Mouse (Mus musculus): ENCODE results near the gene H2-Eb2. TPM values are rescaled to one million over a fixed set of nuclear protein-coding genes. Genes with fewer than 3 reads are reported as not detected.

Gene H2-Eb2
- total RNA-seq, 2 experiments from 2014 or later = not detected

GRCm38 (mm10) chr17:34345486-34345885 is 20.0 kb downstream of the H2-Eb2 start:
- intact Hi-C loops (cut with DNase I) = loop anchor here (10.0 kb wide), 1 partner anchor 91 kb away; the partner anchor contains the start of gene H2-Ab1
- Histone ChIP-seq H3K4me3 (no peak overlapping the region), H3K27ac (no peak overlapping the region)
- TF ChIP-seq CTCF (IDR thresholded peaks at IDR 0.05) = no peak
- DNase-seq = no peak

- no peak for TF ChIP-seq CTCF (IDR thresholded peaks at IDR 0.05)
- H3K27ac ChIP-seq = no peak overlapping the region
- intact Hi-C loops (cut with DNase I) = loop anchor here (10.0 kb wide), 1 partner anchor 91 kb away; the partner anchor contains the start of gene H2-Ab1
- H3K4me3 ChIP-seq = no peak overlapping the region
- DNase-seq = no peak
Observed at GRCm38 (mm10) chr17:34346041-34346440, 20.6 kb downstream of the H2-Eb2 start.

- peak; percentile 29 for DNase-seq
- Histone ChIP-seq H3K4me3 (no peak overlapping the region), H3K27ac (no peak overlapping the region)
- TF ChIP-seq CTCF (IDR thresholded peaks at IDR 0.05) = no peak
- intact Hi-C loops (cut with DNase I) = loop anchor here (10.0 kb wide), 1 partner anchor 93 kb away; the partner anchor contains the start of gene H2-Ab1
Observed at GRCm38 (mm10) chr17:34347606-34348308, 22.3 kb downstream of the H2-Eb2 start.

GRCm38 (mm10) chr17:34349429-34349828 is 24.0 kb downstream of the H2-Eb2 start:
- H3K27ac ChIP-seq = no peak overlapping the region
- TF ChIP-seq CTCF (IDR thresholded peaks at IDR 0.05) = peak; percentile 90
- intact Hi-C loops (cut with DNase I) = loop anchor here (10.0 kb wide), 1 partner anchor 95 kb away; the partner anchor contains the start of gene H2-Ab1
- H3K4me3 ChIP-seq = no peak overlapping the region
- peak; percentile 59 for DNase-seq

- intact Hi-C loops (cut with DNase I) = no loop called here
- H3K27ac ChIP-seq = peak within 1 kb of the TSS; percentile 35; the same call in 1 of the 2 replicates
Observed at GRCm38 (mm10) chr17:34354539-34354938, 29.1 kb downstream of the H2-Eb2 start, which contains the start of gene Btnl2. Gene Btnl2, plus strand, starts transcription at chr17:34354822.

GRCm38 (mm10) chr17:34354940-34355339 is 29.5 kb downstream of the H2-Eb2 start:
- TF ChIP-seq CTCF (IDR thresholded peaks at IDR 0.05) = no peak
- intact Hi-C loops (cut with DNase I) = no loop called here
- Histone ChIP-seq H3K4me3 (no peak overlapping the region), H3K27ac (peak overlapping the region; percentile 35; the same call in 1 of the 2 replicates)
- DNase-seq = no peak

More at GRCm38 (mm10) chr17:34354539-34354938, 29.1 kb downstream of the H2-Eb2 start, which contains the start of gene Btnl2:
- DNase-seq = no peak
- TF ChIP-seq CTCF (IDR thresholded peaks at IDR 0.05) = no peak
- H3K4me3 ChIP-seq = no peak within 1 kb of the TSS

GRCm38 (mm10) chr17:34362954-34363546 is 37.6 kb downstream of the H2-Eb2 start:
- TF ChIP-seq CTCF (IDR thresholded peaks at IDR 0.05) = no peak
- DNase-seq = no peak
- no peak overlapping the region for H3K27ac ChIP-seq
- intact Hi-C loops (cut with DNase I) = no loop called here
- H3K4me3 ChIP-seq = no peak overlapping the region

GRCm38 (mm10) chr17:34363676-34364310 is 38.3 kb downstream of the H2-Eb2 start:
- no peak overlapping the region for H3K27ac ChIP-seq
- intact Hi-C loops (cut with DNase I) = no loop called here
- H3K4me3 ChIP-seq = no peak overlapping the region
- DNase-seq = no peak
- TF ChIP-seq CTCF (IDR thresholded peaks at IDR 0.05) = no peak

GRCm38 (mm10) chr17:34365031-34365430 is 39.6 kb downstream of the H2-Eb2 start:
- no peak overlapping the region for H3K27ac ChIP-seq
- peak; percentile 24 for DNase-seq
- no peak for TF ChIP-seq CTCF (IDR thresholded peaks at IDR 0.05)
- H3K4me3 ChIP-seq = peak overlapping the region; percentile 33
- intact Hi-C loops (cut with DNase I) = no loop called here

- Histone ChIP-seq H3K27ac (no peak overlapping the region), H3K4me3 (no peak overlapping the region)
- intact Hi-C loops (cut with DNase I) = no loop called here
- no peak for DNase-seq
- no peak for TF ChIP-seq CTCF (IDR thresholded peaks at IDR 0.05)
Observed at GRCm38 (mm10) chr17:34370563-34370962, 45.1 kb downstream of the H2-Eb2 start.

- DNase-seq = no peak
- H3K27ac ChIP-seq = no peak overlapping the region
- intact Hi-C loops (cut with DNase I) = no loop called here
Observed at GRCm38 (mm10) chr17:34373055-34373709, 47.7 kb downstream of the H2-Eb2 start.

GRCm38 (mm10) chr17:34376847-34377246 is 51.4 kb downstream of the H2-Eb2 start, which contains the start of gene Btnl1:
Gene Btnl1, plus strand, starts transcription at chr17:34377132.
- Histone ChIP-seq H3K27ac (no peak within 1 kb of the TSS), H3K4me3 (no peak within 1 kb of the TSS)
- intact Hi-C loops (cut with DNase I) = no loop called here
- no peak for DNase-seq
- TF ChIP-seq CTCF (IDR thresholded peaks at IDR 0.05) = no peak

More at GRCm38 (mm10) chr17:34373055-34373709, 47.7 kb downstream of the H2-Eb2 start:
- no peak for TF ChIP-seq CTCF (IDR thresholded peaks at IDR 0.05)
- H3K4me3 ChIP-seq = no peak overlapping the region
